Mouse (Mus musculus) CH12F3 (cell line): Measurements from ENCODE around the gene Brip1.

Experiments used
- in situ Hi-C: fragments of 300-500 bp; cut with MboI; formaldehyde crosslinking; loops from 2 replicates; pipeline ENCODE4 v1.14.3; 2020; ENCODE audit warnings: low sequenced_read_pairs

The Brip1 gene

DNA sequence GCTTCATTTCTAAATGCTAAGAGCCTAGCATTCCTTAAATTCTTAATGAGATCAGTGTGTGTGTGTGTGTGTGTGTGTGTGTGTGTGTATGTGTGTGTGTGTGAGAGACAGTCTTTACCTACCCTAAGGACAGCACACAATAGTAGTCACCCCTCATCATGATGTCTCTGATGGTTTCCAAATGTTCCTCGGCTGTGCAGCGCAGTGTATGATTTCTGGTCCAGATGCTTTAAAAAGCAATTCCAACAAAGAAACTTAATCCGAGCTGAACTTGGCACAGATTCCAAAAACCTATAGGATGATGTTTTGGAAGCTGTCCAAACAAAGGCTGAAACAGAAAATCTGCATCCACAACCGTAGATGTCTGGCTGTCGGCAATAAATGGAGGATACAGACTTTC is 173.0 kb downstream of the Brip1 start:
- in situ Hi-C loops, result no loop called here

DNA sequence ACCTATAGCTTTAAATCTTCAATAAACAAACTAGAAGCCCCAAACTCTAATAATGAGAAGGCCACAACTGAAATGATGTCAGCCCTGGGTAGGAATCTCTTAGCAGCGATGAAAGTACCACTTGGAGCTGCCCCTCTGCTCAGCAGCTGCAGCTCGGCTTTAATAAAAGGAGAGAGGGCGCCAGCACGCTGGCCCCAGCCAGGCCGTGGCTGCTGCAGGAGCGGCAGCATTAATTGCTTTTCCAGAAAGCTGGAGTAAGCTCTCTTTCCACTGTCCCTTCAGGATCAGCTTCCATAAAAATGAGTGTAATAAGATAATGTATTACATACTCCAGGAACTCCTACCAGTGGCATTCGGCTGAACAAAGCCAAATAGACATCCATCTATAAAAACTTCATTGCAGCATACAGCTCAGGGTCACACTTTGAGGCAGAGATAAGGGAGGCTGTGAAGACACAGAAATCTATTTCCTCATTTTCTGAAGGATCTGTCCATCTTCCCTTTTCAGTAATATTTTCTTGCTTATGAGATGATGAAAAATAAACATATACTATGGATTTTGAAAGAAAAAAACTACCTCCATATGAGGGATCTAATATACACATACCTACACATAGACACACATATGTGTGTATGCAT is 174.3 kb downstream of the Brip1 start:
- in situ Hi-C loops, result no loop called here

DNA sequence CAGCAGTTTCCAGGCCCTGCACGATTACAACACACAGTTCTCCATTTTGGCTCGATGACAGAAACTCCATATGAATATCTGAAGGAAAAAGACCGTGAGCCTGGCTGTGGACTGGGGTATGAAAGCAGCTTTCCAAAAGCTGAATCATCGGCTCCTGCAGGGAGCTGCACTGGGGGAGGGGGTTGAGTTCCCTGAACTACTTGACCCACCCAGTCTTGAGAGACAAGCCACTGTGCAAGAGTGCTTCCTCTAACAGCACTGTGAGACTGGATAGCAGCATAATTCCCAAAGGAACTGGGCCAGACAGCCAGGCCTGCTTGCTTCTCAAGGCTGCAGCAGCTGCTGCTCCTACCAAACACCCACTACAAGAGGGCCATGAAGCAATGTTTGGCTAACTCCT is 178.6 kb downstream of the Brip1 start:
- in situ Hi-C loops, result no loop called here

DNA sequence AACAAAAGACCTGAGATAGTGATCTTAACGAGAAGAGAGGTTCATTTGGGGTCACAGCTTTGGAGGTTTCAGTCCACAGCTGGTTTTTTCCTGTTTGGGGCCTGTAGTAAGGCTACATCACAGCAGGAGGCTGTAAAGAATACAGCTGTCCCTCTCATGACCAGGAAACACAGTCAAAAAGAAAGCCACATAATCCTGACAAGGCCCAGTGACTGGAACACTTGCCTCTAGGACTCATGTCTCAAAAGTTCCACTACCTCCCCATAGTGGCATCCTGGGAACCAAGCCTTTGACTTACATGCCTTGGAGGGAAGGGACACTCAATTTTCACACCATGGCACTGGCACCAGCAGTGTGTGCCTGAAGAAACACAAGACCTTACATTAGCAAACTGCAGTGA is 181.0 kb downstream of the Brip1 start:
- in situ Hi-C loops, result no loop called here

DNA sequence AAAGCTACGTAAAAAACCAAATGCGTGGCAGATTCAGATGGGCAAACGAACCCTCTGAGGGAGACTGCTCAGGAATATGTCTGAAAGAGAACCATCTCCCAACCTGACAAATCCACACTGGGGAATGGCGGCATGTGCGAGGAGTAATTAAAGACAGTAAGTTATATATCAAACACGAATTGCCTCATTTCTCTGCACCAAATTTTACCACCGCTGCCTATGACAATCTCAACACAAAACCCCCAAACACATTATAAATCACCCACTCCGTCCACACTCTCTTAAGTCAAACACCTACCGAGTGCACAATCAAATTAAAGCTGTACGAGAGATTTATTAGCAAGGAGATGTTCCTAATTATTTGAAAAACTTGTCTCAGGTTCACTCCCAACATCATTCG is 184.8 kb downstream of the Brip1 start:
- in situ Hi-C loops, result no loop called here

DNA sequence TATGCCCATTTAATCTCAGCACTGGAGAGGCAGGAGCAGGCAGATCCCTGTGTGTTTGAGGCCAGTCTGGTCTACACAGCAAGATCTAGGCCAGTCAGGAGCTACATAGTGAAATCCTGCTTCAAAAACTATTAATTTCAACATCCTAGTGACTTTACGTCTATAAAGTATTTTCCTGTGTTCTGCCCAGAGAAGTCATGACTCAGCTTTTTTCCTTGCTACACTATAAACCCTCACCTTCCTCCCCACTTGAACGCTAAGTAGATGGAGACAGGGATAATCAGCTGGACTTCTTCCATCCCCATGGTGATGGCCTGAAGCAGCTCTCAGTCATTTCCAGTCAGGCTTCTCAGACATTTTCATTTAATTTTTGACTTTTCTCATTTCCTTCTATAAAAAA is 187.9 kb downstream of the Brip1 start:
- in situ Hi-C loops, result no loop called here

DNA sequence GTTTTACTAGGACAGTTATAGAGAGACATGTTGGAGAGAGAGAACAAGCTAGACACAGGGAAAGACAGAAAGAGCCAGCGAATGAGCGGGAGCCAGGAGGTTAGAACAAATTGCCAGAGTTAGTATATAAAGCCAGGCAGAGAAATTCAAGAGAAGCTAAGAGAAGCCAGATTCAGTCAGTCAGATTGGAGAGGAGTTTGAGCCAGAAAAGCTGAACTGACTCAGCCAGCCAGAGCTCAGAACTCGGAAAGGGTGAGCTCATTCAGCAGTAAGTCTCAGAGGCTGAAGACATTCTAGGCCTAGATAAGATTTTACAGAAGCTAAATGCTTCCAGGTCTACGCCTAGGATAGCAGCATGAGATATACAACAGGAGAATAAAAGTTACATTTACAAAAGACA is 190.5 kb downstream of the Brip1 start:
- in situ Hi-C loops, result no loop called here

DNA sequence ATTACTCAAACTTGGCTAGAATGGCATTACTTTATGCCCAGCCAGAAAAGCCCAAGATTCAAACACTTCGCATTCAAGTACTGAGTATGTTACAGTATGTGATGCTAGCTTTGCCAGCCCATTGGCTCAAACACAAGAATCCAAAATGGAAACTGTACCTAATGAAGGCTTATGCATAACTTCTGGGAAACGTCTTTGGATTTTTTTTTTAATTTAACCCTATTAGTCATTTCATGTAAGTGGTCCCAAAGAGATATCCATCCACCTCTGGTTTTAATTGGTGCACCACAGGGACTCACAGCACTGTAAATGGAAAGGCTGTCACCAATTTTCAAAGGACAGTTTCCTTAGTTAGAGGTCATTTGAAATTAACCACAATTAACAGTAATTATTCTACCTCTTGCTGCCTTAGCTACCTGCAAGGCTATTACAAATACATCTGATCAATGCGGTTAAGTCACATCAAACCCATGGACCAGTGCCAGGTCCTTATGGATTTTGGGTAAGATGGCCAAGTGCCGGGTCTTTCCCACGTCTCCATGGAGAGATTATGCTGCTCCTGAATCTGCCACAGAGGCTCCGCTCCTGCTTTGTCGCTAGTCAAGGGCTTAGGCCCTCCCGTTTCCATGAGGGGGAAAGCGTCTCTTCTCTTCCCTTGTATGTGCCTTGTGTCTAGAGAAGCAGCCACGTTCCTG is 192.6 kb downstream of the Brip1 start:
- in situ Hi-C loops, result no loop called here
